Mouse (Mus musculus) ES-E14 (cell line): ENCODE results near the gene Cd3eap.

Experiments used
- CHD2 ChIP-seq: IDR thresholded peaks from 2 replicates; pipeline ENCODE4 v1.6.1; 2014; ENCODE audit warnings: mild to moderate bottlenecking, low read depth, low read length, inconsistent platforms
- HCFC1 ChIP-seq: IDR thresholded peaks from 2 replicates; pipeline ENCODE4 v1.6.1; 2012; ENCODE audit warnings: low read length, inconsistent platforms, borderline replicate concordance; ENCODE audit not compliant: insufficient read depth
- MAFK ChIP-seq: IDR thresholded peaks from 2 replicates; pipeline ENCODE4 v1.6.1; 2014; ENCODE audit warnings: mild to moderate bottlenecking, low read depth, low read length, inconsistent platforms; ENCODE audit not compliant: insufficient read depth
- ZC3H11A ChIP-seq: IDR thresholded peaks from 2 replicates; pipeline ENCODE4 v1.6.1; 2012; ENCODE audit warnings: low read depth, mild to moderate bottlenecking, inconsistent platforms, low read length, borderline replicate concordance
- ZNF384 ChIP-seq: IDR thresholded peaks from 2 replicates; pipeline ENCODE4 v1.6.1; 2012; ENCODE audit warnings: low read depth, low read length, inconsistent platforms

GRCm38 (mm10) chr7:19320637-19321036, 38.6 kb downstream of the Cd3eap start:
- TF ChIP-seq CHD2: no peak
- TF ChIP-seq MAFK: no peak
- no peak for TF ChIP-seq HCFC1
- no peak for TF ChIP-seq ZC3H11A
- no peak for TF ChIP-seq ZNF384
